Mouse (Mus musculus): ENCODE measurements at regions not wholly inside any gene's neighbourhood (a gene's known extent, or its start where the extent isn't known, plus 50 kb on each side); places are given as distances from the start of the nearest gene placed in this dataset.

GRCm38 (mm10) chr12:16131740-16132077 is 315.0 kb upstream of the Trib2 start:
- H3K4me1 ChIP-seq, result no peaks in the 10 kb centered on the region
- H3K27me3 ChIP-seq, result no peaks in the 10 kb centered on the region

GRCm38 (mm10) chr12:16131028-16131739 is 314.5 kb upstream of the Trib2 start:
- 37% methylated on average over 2 of the region's 2 CpGs for WGBS
- no peaks in the 10 kb centered on the region for H3K27me3 ChIP-seq
- no peak overlapping the region for H3K9ac ChIP-seq
- H3K4me2 ChIP-seq, result no peak overlapping the region
- no peak for ATAC-seq (ENCODE audit: borderline replicate concordance, extremely low read depth, low FRiP score, low TSS enrichment)
- no peak overlapping the region for H3K27ac ChIP-seq
- H3K36me3 ChIP-seq, result no peaks in the 10 kb centered on the region
- no peaks in the 10 kb centered on the region for H3K4me1 ChIP-seq
- H3K4me3 ChIP-seq, result no peak overlapping the region
- no peaks in the 10 kb centered on the region for H3K9me3 ChIP-seq

More at GRCm38 (mm10) chr12:16131740-16132077, 315.0 kb upstream of the Trib2 start:
- Histone ChIP-seq H3K36me3 (no peaks in the 10 kb centered on the region), H3K4me3 (no peak overlapping the region), H3K9me3 (no peaks in the 10 kb centered on the region), H3K27ac (no peak overlapping the region), H3K9ac (no peak overlapping the region), H3K4me2 (no peak overlapping the region)
- ATAC-seq (ENCODE audit: borderline replicate concordance, extremely low read depth, low FRiP score, low TSS enrichment), result no peak
- WGBS, result 54% methylated on average over 1 of the region's 1 CpGs

- H3K4me2 ChIP-seq, result no peak overlapping the region
- no peaks in the 10 kb centered on the region for H3K27me3 ChIP-seq
- H3K9me3 ChIP-seq, result no peaks in the 10 kb centered on the region
- WGBS, result 43% methylated on average over 1 of the region's 1 CpGs
- no peak overlapping the region for H3K4me3 ChIP-seq
- H3K27ac ChIP-seq, result no peak overlapping the region
- no peak overlapping the region for H3K9ac ChIP-seq
- H3K4me1 ChIP-seq, result no peaks in the 10 kb centered on the region
- no peak for ATAC-seq (ENCODE audit: borderline replicate concordance, extremely low read depth, low FRiP score, low TSS enrichment)
- no peaks in the 10 kb centered on the region for H3K36me3 ChIP-seq
Measured at GRCm38 (mm10) chr12:16130605-16131004, 313.9 kb upstream of the Trib2 start.

GRCm38 (mm10) chr12:16129923-16130322 is 313.2 kb upstream of the Trib2 start:
- no peak overlapping the region for H3K9ac ChIP-seq
- no peak for ATAC-seq (ENCODE audit: borderline replicate concordance, extremely low read depth, low FRiP score, low TSS enrichment)
- no peaks in the 10 kb centered on the region for H3K36me3 ChIP-seq
- H3K27ac ChIP-seq, result no peak overlapping the region
- no peaks in the 10 kb centered on the region for H3K4me1 ChIP-seq
- H3K4me2 ChIP-seq, result no peak overlapping the region
- no peaks in the 10 kb centered on the region for H3K9me3 ChIP-seq
- no peak overlapping the region for H3K4me3 ChIP-seq
- no peaks in the 10 kb centered on the region for H3K27me3 ChIP-seq
- WGBS, result 91% methylated on average over 3 of the region's 3 CpGs

GRCm38 (mm10) chr12:16129243-16129642 is 312.5 kb upstream of the Trib2 start:
- no peaks in the 10 kb centered on the region for H3K27me3 ChIP-seq
- H3K4me3 ChIP-seq, result no peak overlapping the region
- H3K4me2 ChIP-seq, result no peak overlapping the region
- H3K9me3 ChIP-seq, result no peaks in the 10 kb centered on the region
- ATAC-seq (ENCODE audit: borderline replicate concordance, extremely low read depth, low FRiP score, low TSS enrichment), result no peak
- H3K36me3 ChIP-seq, result no peaks in the 10 kb centered on the region
- 57% methylated on average over 3 of the region's 3 CpGs for WGBS
- H3K27ac ChIP-seq, result no peak overlapping the region
- H3K9ac ChIP-seq, result no peak overlapping the region
- H3K4me1 ChIP-seq, result no peaks in the 10 kb centered on the region

GRCm38 (mm10) chr12:16124906-16125305 is 308.2 kb upstream of the Trib2 start:
- Histone ChIP-seq H3K36me3 (no peaks in the 10 kb centered on the region), H3K9me3 (no peaks in the 10 kb centered on the region), H3K27ac (no peak overlapping the region), H3K4me3 (no peak overlapping the region), H3K27me3 (no peaks in the 10 kb centered on the region), H3K9ac (no peak overlapping the region), H3K4me2 (no peak overlapping the region), H3K4me1 (no peaks in the 10 kb centered on the region)
- WGBS, result 78% methylated on average over 2 of the region's 2 CpGs
- ATAC-seq (ENCODE audit: borderline replicate concordance, extremely low read depth, low FRiP score, low TSS enrichment), result no peak

- no peak overlapping the region for H3K9ac ChIP-seq
- ATAC-seq (ENCODE audit: borderline replicate concordance, extremely low read depth, low FRiP score, low TSS enrichment), result no peak
- H3K4me3 ChIP-seq, result no peak overlapping the region
- no peaks in the 10 kb centered on the region for H3K36me3 ChIP-seq
- H3K4me2 ChIP-seq, result no peak overlapping the region
- no peaks in the 10 kb centered on the region for H3K27me3 ChIP-seq
- H3K4me1 ChIP-seq, result no peaks in the 10 kb centered on the region
- H3K9me3 ChIP-seq, result no peaks in the 10 kb centered on the region
- no peak overlapping the region for H3K27ac ChIP-seq
- WGBS, result 36% methylated on average over 2 of the region's 2 CpGs
Measured at GRCm38 (mm10) chr12:16122353-16123127, 305.8 kb upstream of the Trib2 start.

GRCm38 (mm10) chr12:16121787-16122186 is 305.1 kb upstream of the Trib2 start:
- WGBS, result 57% methylated on average over 6 of the region's 6 CpGs
- H3K4me1 ChIP-seq, result no peaks in the 10 kb centered on the region
- no peak for ATAC-seq (ENCODE audit: borderline replicate concordance, extremely low read depth, low FRiP score, low TSS enrichment)
- no peaks in the 10 kb centered on the region for H3K36me3 ChIP-seq
- no peak overlapping the region for H3K4me2 ChIP-seq
- no peak overlapping the region for H3K9ac ChIP-seq
- H3K27ac ChIP-seq, result no peak overlapping the region
- H3K27me3 ChIP-seq, result no peaks in the 10 kb centered on the region
- H3K4me3 ChIP-seq, result no peak overlapping the region
- no peaks in the 10 kb centered on the region for H3K9me3 ChIP-seq

GRCm38 (mm10) chr12:16118710-16119109 is 302.0 kb upstream of the Trib2 start:
- no peaks in the 10 kb centered on the region for H3K27me3 ChIP-seq
- no peak for ATAC-seq (ENCODE audit: borderline replicate concordance, extremely low read depth, low FRiP score, low TSS enrichment)
- no peaks in the 10 kb centered on the region for H3K36me3 ChIP-seq
- H3K4me1 ChIP-seq, result no peaks in the 10 kb centered on the region
- H3K27ac ChIP-seq, result no peak overlapping the region
- no peak overlapping the region for H3K4me3 ChIP-seq
- no peak overlapping the region for H3K4me2 ChIP-seq
- no peaks in the 10 kb centered on the region for H3K9me3 ChIP-seq
- no peak overlapping the region for H3K9ac ChIP-seq

- Histone ChIP-seq H3K27me3 (no peaks in the 10 kb centered on the region), H3K4me2 (no peak overlapping the region), H3K9ac (no peak overlapping the region), H3K36me3 (no peaks in the 10 kb centered on the region), H3K27ac (no peak overlapping the region), H3K4me3 (no peak overlapping the region), H3K4me1 (no peaks in the 10 kb centered on the region), H3K9me3 (no peaks in the 10 kb centered on the region)
- ATAC-seq (ENCODE audit: borderline replicate concordance, extremely low read depth, low FRiP score, low TSS enrichment), result no peak
- 65% methylated on average over 7 of the region's 7 CpGs for WGBS
Measured at GRCm38 (mm10) chr12:16106946-16107345, 290.2 kb upstream of the Trib2 start.

GRCm38 (mm10) chr12:16098840-16099239 is 282.1 kb upstream of the Trib2 start:
- Histone ChIP-seq H3K9me3 (no peaks in the 10 kb centered on the region), H3K27me3 (0 out of 2 replicates have a peak, but pooled peaks cover 7% of the 10 kb centered on the region), H3K4me1 (no peaks in the 10 kb centered on the region), H3K9ac (no peak overlapping the region), H3K4me2 (no peak overlapping the region), H3K27ac (no peak overlapping the region), H3K36me3 (no peaks in the 10 kb centered on the region), H3K4me3 (no peak overlapping the region)
- ATAC-seq (ENCODE audit: borderline replicate concordance, extremely low read depth, low FRiP score, low TSS enrichment), result no peak
- WGBS, result 69% methylated on average over 7 of the region's 7 CpGs

GRCm38 (mm10) chr12:16092643-16093042 is 275.9 kb upstream of the Trib2 start:
- no peaks in the 10 kb centered on the region for H3K4me1 ChIP-seq
- H3K9ac ChIP-seq, result no peak overlapping the region
- 32% methylated on average over 3 of the region's 3 CpGs for WGBS
- H3K27ac ChIP-seq, result no peak overlapping the region
- H3K36me3 ChIP-seq, result no peaks in the 10 kb centered on the region
- no peaks in the 10 kb centered on the region for H3K9me3 ChIP-seq
- no peak overlapping the region for H3K4me2 ChIP-seq
- H3K27me3 ChIP-seq, result peaks cover 8% of the 10 kb centered on the region; the same call in 1 of the 2 replicates
- ATAC-seq (ENCODE audit: borderline replicate concordance, extremely low read depth, low FRiP score, low TSS enrichment), result no peak
- H3K4me3 ChIP-seq, result no peak overlapping the region
